Mouse (Mus musculus) stomach, postnatal 0 days (tissue): ENCODE data around the gene Cep112. TPM values are rescaled to one million over a fixed set of nuclear protein-coding genes. Genes with fewer than 3 reads are reported as not detected.
A peak's percentile ranks its signal among the peaks of the same experiment; 100 is the strongest.

Source experiments
- ATAC-seq: fragments of 200-750 bp; cut with Nextera tagmentation; 2 replicates; pipeline ENCODE4 v1.8.0; 2017; ENCODE audit not compliant: low FRiP score, low TSS enrichment
- DNase-seq: peaks from one replicate; pipeline ENCODE4 v3.0.0-alpha.2; 2016; ENCODE audit warnings: low spot score
- H3K27ac ChIP-seq: fragments of 300-500 bp; sonication (generic); replicated peaks from 2 replicates; pipeline ENCODE4 v1.5.1; 2014; ENCODE audit warnings: mild to moderate bottlenecking, control low read depth
- H3K27me3 ChIP-seq: fragments of 300-500 bp; sonication (generic); 2 replicates; pipeline ENCODE4 v1.6.1; 2014; ENCODE audit warnings: low read length; ENCODE audit not compliant: control insufficient read depth, insufficient read depth
- H3K36me3 ChIP-seq: fragments of 300-500 bp; sonication (generic); 2 replicates; pipeline ENCODE4 v1.6.1; 2014; ENCODE audit warnings: low read length, mixed read lengths; ENCODE audit not compliant: control insufficient read depth, insufficient read depth
- H3K4me1 ChIP-seq: fragments of 300-500 bp; sonication (generic); replicated peaks from 2 replicates; pipeline ENCODE4 v1.6.1; 2014; ENCODE audit warnings: antibody characterized with exemption; ENCODE audit not compliant: control insufficient read depth, insufficient read depth
- H3K4me2 ChIP-seq: fragments of 300-500 bp; sonication (generic); replicated peaks from 2 replicates; pipeline ENCODE4 v1.6.1; 2014; ENCODE audit warnings: low read depth, mild to moderate bottlenecking, control low read depth, moderate library complexity
- H3K4me3 ChIP-seq: fragments of 300-500 bp; sonication (generic); 2 replicates; pipeline ENCODE4 v1.5.1; 2014; ENCODE audit warnings: low read depth, low read length, control low read depth
- H3K9ac ChIP-seq: fragments of 300-500 bp; sonication (generic); 2 replicates; pipeline ENCODE4 v1.6.1; 2014; ENCODE audit warnings: mild to moderate bottlenecking, low read length, control low read depth, mixed read lengths
- H3K9me3 ChIP-seq: fragments of 300-500 bp; sonication (generic); 2 replicates; pipeline ENCODE4 v1.6.1; 2016; ENCODE audit warnings: low read length; ENCODE audit not compliant: control insufficient read depth
- CTCF ChIP-seq: IDR thresholded peaks from 2 replicates; pipeline ENCODE4 v1.5.1; 2016; ENCODE audit warnings: antibody characterized with exemption, low read depth, mild to moderate bottlenecking, moderate library complexity
- EP300 ChIP-seq: optimal IDR thresholded peaks from 2 replicates; pipeline ENCODE3; 2016; ENCODE audit warnings: antibody characterized with exemption
- WGBS: fragments of 180-500 bp; shearing (Covaris S2); extraction: QIAGEN DNeasy Blood & Tissue Kit; methylation state at CpG from one replicate; pipeline ENCODE4 v1.1.7; 2014; 5-methylcytosine and 5-hydroxymethylcytosine counted together
- polyA plus RNA-seq: library from polyadenylated mRNA; unstranded; fragments of >200 nt; fragmentation: Nextera tagmentation; extraction: Ambion mirVana; gene quantifications from 2 replicates; pipeline ENCODE4 v1.2.1, GENCODE M21; 2015

Gene Cep112
- polyA plus RNA-seq, 1 experiment from 2014 or later: 3.5 TPM

DNA sequence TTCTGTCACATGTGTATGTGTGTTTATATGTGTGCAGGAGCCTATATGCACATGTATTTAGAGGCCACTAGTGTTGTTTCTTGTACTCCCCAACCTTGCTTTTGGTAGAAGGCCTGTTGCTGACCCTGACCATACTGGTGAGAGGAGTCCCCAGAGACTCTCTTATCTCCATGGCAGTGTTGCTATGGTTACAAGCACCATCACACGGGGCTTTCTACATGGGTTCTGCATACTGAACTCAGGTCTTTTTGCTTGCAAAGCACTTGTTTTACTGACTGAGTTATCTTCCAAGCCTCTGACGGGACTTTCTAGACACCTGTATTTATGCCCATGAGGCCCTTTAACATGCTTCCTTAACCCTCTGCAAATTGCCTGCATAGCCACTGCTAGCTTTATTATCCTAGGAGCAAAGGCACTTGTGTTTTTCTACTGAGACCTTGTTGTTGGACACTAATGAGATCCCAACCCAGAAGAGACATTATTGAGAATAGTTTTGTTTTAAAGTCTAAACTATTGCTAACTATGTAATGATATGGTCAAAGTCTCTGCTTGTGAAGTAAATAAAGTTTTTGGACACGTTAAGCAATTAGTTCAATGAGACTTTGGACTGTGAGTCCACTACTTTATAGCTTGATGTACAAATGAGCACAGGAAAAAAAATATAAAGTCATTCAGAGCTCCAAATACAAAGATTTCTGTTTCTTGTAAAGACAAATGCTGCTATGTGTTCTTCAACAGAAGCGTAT, 39.9 kb upstream of the Cep112 start:
- DNase-seq (no peak), ATAC-seq (no peak)
- Histone ChIP-seq H3K27ac (no peak overlapping the region), H3K9me3 (no peaks in the 10 kb centered on the region; the same call in 1 of the 2 replicates), H3K27me3 (no peaks in the 10 kb centered on the region), H3K4me3 (no peak overlapping the region), H3K4me1 (no peaks in the 10 kb centered on the region), H3K36me3 (no peaks in the 10 kb centered on the region), H3K4me2 (no peak overlapping the region), H3K9ac (no peak overlapping the region)
- TF ChIP-seq EP300 (no peak), CTCF (no peak)
- WGBS: 52% methylated on average over 4 of the region's 4 CpGs

DNA sequence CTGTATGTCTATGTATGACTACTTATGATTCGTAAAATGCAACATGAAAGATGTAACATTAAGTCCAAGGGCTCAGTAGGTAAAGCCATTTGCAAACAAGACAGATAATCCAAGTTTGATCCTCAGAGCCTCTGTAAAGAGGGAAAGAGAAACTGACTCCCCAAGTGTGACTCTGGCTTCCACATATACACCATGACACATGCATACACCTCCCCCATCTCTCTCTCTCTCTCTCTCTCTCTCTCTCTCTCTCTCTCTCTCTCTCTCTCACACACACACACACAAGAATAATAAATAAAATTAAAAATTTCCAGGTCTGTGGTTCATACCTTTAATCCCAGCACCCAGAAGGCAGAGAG, 39.3 kb upstream of the Cep112 start:
- 59% methylated on average over 1 of the region's 1 CpGs for WGBS
- Histone ChIP-seq H3K4me2 (no peak overlapping the region), H3K9ac (no peak overlapping the region), H3K4me1 (no peaks in the 10 kb centered on the region), H3K9me3 (no peaks in the 10 kb centered on the region; the same call in 1 of the 2 replicates), H3K27ac (no peak overlapping the region), H3K4me3 (no peak overlapping the region), H3K36me3 (no peaks in the 10 kb centered on the region), H3K27me3 (no peaks in the 10 kb centered on the region)
- DNase-seq: no peak
- ATAC-seq: no peak
- TF ChIP-seq CTCF: no peak
- no peak for TF ChIP-seq EP300

DNA sequence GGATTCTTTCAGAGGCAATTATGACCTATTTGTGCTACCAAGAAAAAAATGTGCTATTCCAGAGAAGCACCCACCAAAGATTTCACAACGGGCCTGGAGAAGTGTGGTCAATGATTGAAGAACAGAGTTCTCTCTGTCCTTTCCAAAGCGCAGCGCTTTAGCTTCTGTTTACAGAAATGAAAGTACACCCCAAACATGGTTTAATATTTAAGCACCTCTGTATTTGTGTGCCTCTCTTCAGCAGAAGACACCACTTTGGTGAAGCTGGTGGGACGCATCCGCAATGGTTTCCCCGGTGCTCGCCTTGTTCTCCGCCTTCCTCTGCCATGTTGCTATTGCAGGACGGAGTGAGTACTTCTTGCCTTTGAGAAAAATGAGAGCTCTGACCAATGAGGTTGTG, 29.9 kb upstream of the Cep112 start:
- no peaks in the 10 kb centered on the region for H3K9me3 ChIP-seq
- no peak for ATAC-seq
- no peaks in the 10 kb centered on the region for H3K36me3 ChIP-seq
- H3K4me2 ChIP-seq: no peak overlapping the region
- WGBS: 88% methylated on average over 9 of the region's 9 CpGs
- no peaks in the 10 kb centered on the region for H3K27me3 ChIP-seq
- TF ChIP-seq EP300 (no peak), CTCF (no peak)
- H3K27ac ChIP-seq: no peak overlapping the region
- no peaks in the 10 kb centered on the region for H3K4me1 ChIP-seq
- no peak overlapping the region for H3K9ac ChIP-seq
- DNase-seq: no peak
- H3K4me3 ChIP-seq: no peak overlapping the region

GRCm38 (mm10) chr11:108396076-108396829, 28.7 kb upstream of the Cep112 start:
- TF ChIP-seq CTCF: no peak
- TF ChIP-seq EP300: no peak
- WGBS: 57% methylated on average over 7 of the region's 7 CpGs
- ATAC-seq: no peak
- no peaks in the 10 kb centered on the region for H3K36me3 ChIP-seq
- no peak overlapping the region for H3K4me2 ChIP-seq
- H3K9me3 ChIP-seq: no peaks in the 10 kb centered on the region
- H3K27ac ChIP-seq: no peak overlapping the region
- H3K4me1 ChIP-seq: no peaks in the 10 kb centered on the region
- no peak overlapping the region for H3K4me3 ChIP-seq
- H3K9ac ChIP-seq: no peak overlapping the region
- H3K27me3 ChIP-seq: no peaks in the 10 kb centered on the region
- peak; percentile 26 for DNase-seq

DNA sequence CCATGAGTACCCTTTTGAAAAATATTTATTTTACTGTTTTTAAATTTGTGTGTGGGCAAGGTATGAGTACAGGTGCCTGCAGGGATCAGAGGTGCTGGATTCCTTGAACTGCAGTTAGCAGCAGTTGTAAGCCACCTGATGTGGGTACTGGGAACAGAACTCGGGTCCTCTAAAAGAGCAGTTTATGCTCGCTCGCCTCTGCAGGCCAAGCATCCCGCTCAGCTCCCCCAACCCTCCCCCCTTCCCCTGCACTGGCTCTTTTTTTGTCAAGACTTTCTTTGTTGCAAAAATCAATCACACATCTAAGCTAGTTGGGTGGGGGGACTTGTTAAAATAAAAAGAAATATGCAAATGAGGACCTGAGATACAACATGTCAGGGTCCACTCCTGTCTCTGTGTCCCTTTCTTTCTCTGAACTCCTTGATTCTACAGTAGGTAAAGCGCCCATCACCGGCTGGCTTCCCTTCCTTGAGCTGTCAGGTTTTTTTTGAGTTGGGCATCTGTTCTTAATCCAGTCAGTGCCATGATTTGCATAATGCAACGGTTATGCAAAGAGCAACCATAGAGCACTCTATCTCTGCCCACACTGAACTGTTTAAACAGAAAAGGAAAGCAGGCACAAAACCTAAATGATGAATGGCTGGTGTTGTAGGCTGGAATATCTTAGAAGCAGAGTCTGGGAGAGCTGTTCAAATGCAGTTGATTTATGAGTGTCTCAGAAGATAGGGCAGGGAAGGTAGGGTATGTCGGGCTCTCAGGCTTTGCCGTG, 14.9 kb upstream of the Cep112 start:
- no peaks in the 10 kb centered on the region for H3K9me3 ChIP-seq
- H3K4me3 ChIP-seq: no peak overlapping the region
- no peak for DNase-seq
- TF ChIP-seq EP300 (no peak), CTCF (no peak)
- H3K27me3 ChIP-seq: no peaks in the 10 kb centered on the region
- no peak overlapping the region for H3K27ac ChIP-seq
- no peak for ATAC-seq
- no peaks in the 10 kb centered on the region for H3K4me1 ChIP-seq
- H3K9ac ChIP-seq: no peak overlapping the region
- H3K36me3 ChIP-seq: no peaks in the 10 kb centered on the region
- 59% methylated on average over 7 of the region's 9 CpGs for WGBS
- H3K4me2 ChIP-seq: no peak overlapping the region
